Mouse (Mus musculus): ENCODE measurements around the gene Preb. TPM values are rescaled to one million over a fixed set of nuclear protein-coding genes. Genes with fewer than 3 reads are reported as not detected.

Gene Preb
- 236 TPM for polyA plus RNA-seq (2017; shearing (Covaris generic))

GRCm38 (mm10) chr5:30959966-30960501 is at the start of gene Preb:
TSS of gene Preb (minus strand) at chr5:30960361.

GRCm38 (mm10) chr5:30968416-30968815 is 8.3 kb upstream of the Preb start, which contains the start of gene Tcf23:
TSS of gene Tcf23 (plus strand) at chr5:30968662.

GRCm38 (mm10) chr5:30944956-30945781 is 15.0 kb downstream of the Preb start, which contains the start of gene Cgref1:
TSS of gene Cgref1 (minus strand) at chr5:30945591.

GRCm38 (mm10) chr5:30921256-30922033 is 38.7 kb downstream of the Preb start, which contains the start of gene Khk:
TSS of gene Khk (plus strand) at chr5:30921431.

GRCm38 (mm10) chr5:30913060-30913841 is 46.9 kb downstream of the Preb start, which contains the start of gene Emilin1:
TSS of gene Emilin1 (plus strand) at chr5:30913402.

GRCm38 (mm10) chr5:30907413-30908059 is 52.6 kb downstream of the Preb start, which contains the start of gene Ost4:
TSS of gene Ost4 (minus strand) at chr5:30907788.

Other genes with a start within 250 kb of the Preb start
- gene Dpysl5, start 248.8 kb downstream of the Preb start, polyA plus RNA-seq (2017; shearing (Covaris generic)), result 0.17 TPM
- 10.6 TPM for gene Mapre3, start 145.7 kb downstream of the Preb start, polyA plus RNA-seq (2017; shearing (Covaris generic))
- 93.1 TPM for gene Tmem214, start 92.3 kb downstream of the Preb start, polyA plus RNA-seq (2017; shearing (Covaris generic))
- gene Agbl5, start 71.7 kb downstream of the Preb start, polyA plus RNA-seq (2017; shearing (Covaris generic)), result 14.7 TPM
- 318 TPM for gene Ost4, start 52.6 kb downstream of the Preb start, polyA plus RNA-seq (2017; shearing (Covaris generic))
- gene Emilin1, start 47.0 kb downstream of the Preb start, polyA plus RNA-seq (2017; shearing (Covaris generic)), result 5.9 TPM
- 27.2 TPM for gene Khk, start 38.9 kb downstream of the Preb start, polyA plus RNA-seq (2017; shearing (Covaris generic))
- 0.21 TPM for gene Cgref1, start 14.8 kb downstream of the Preb start, polyA plus RNA-seq (2017; shearing (Covaris generic))
- gene Tcf23, start 8.3 kb upstream of the Preb start, polyA plus RNA-seq (2017; shearing (Covaris generic)), result not detected
- 94.0 TPM for gene Atraid, start 88.0 kb upstream of the Preb start, polyA plus RNA-seq (2017; shearing (Covaris generic))
- 15.0 TPM for gene Slc5a6, start 88.6 kb upstream of the Preb start, polyA plus RNA-seq (2017; shearing (Covaris generic))
- 32.5 TPM for gene Cad, start 94.4 kb upstream of the Preb start, polyA plus RNA-seq (2017; shearing (Covaris generic))
- gene Dnajc5g, start 145.9 kb upstream of the Preb start, polyA plus RNA-seq (2017; shearing (Covaris generic)), result not detected
- 0.72 TPM for gene Slc30a3, start 147.9 kb upstream of the Preb start, polyA plus RNA-seq (2017; shearing (Covaris generic))
- not detected for gene Trim54, start 156.4 kb upstream of the Preb start, polyA plus RNA-seq (2017; shearing (Covaris generic))
- not detected for gene Ucn, start 178.5 kb upstream of the Preb start, polyA plus RNA-seq (2017; shearing (Covaris generic))
- gene Mpv17, start 193.9 kb upstream of the Preb start, polyA plus RNA-seq (2017; shearing (Covaris generic)), result 47.9 TPM
- gene Gm29609, start 219.6 kb upstream of the Preb start, polyA plus RNA-seq (2017; shearing (Covaris generic)), result 1.2 TPM
- gene Gtf3c2, start 219.8 kb upstream of the Preb start, polyA plus RNA-seq (2017; shearing (Covaris generic)), result 122 TPM
- 148 TPM for gene Snx17, start 232.9 kb upstream of the Preb start, polyA plus RNA-seq (2017; shearing (Covaris generic))
- 98.6 TPM for gene Eif2b4, start 233.1 kb upstream of the Preb start, polyA plus RNA-seq (2017; shearing (Covaris generic))
- gene Zfp513, start 241.9 kb upstream of the Preb start, polyA plus RNA-seq (2017; shearing (Covaris generic)), result 37.1 TPM

Data from inflammation-experienced regulatory T-cells, adult 16 weeks (primary cell).